ENCODE assay signal across 10 mouse cellular contexts in genomic region chr14:57509554-57509953, GRCm38 (mm10). TPM values are rescaled to one million over a fixed set of nuclear protein-coding genes. Genes with fewer than 3 reads are reported as not detected.
A peak's percentile ranks its signal among the peaks of the same experiment; 100 is the strongest.
DNase-seq lines count a peak whose midpoint lies in the region; ATAC-seq lines count a peak whose summit lies in the region.
"Had no signal": no experiment of that assay in that cellular context is flagged by ENCODE, and none has a peak within 500 bp of the region (broad histone marks: within the 10 kb centered on the region; RNA-seq: fewer than 3 reads in every experiment).

No protein-coding gene starts in this region.

- H3K4me1 ChIP-seq in lung, embryonic 16.5 days (replicated peaks; ENCODE audit: control insufficient read depth, insufficient read depth, low read length) = peaks cover 11% of the 10 kb centered on the region
- H3K4me1 ChIP-seq: embryonic facial prominence, embryonic 12.5 days had no signal

- DNase-seq in layer of hippocampus, adult 11-12 months (ENCODE audit: low spot score) = peak; percentile 20
- DNase-seq in layer of hippocampus, postnatal 25 days (ENCODE audit: extremely low spot score in 1 of 2, low spot score in 1 of 2) = no peak
- DNase-seq in brain, adult 2 months (ENCODE audit: low read depth, low spot score) = peak; percentile 41
- peak; percentile 49 for DNase-seq in fibroblast of lung, adult 2 months (ENCODE audit: low read depth)
- DNase-seq in cerebellum, postnatal 36 days = no peak
- no peak for DNase-seq in kidney, postnatal 10 days
- no peak for DNase-seq in thymus, adult 18-20 months
- DNase-seq: spleen, adult 18-20 months had no signal

- ATAC-seq in lung, embryonic 16.5 days (ENCODE audit: low read depth) = peak; percentile 95

- H3K27ac ChIP-seq in lung, embryonic 16.5 days (ENCODE audit: low read length) = peak overlapping the region; percentile 74
- H3K27ac ChIP-seq: embryonic facial prominence, embryonic 12.5 days had no signal

- H3K36me3 ChIP-seq in lung, embryonic 16.5 days (ENCODE audit: control insufficient read depth, insufficient read depth, low read length) = no peaks in the 10 kb centered on the region
- H3K36me3 ChIP-seq: embryonic facial prominence, embryonic 12.5 days had no signal

- WGBS in lung, embryonic 16.5 days = 30% methylated on average over 6 of the region's 6 CpGs

- no peak overlapping the region for H3K4me3 ChIP-seq in lung, embryonic 16.5 days (ENCODE audit: low read length)
- H3K4me3 ChIP-seq: embryonic facial prominence, embryonic 12.5 days had no signal

- H3K4me2 ChIP-seq in lung, embryonic 16.5 days (ENCODE audit: low read depth, low read length) = no peak overlapping the region
- H3K4me2 ChIP-seq: embryonic facial prominence, embryonic 12.5 days had no signal

- H3K9ac ChIP-seq in lung, embryonic 16.5 days (ENCODE audit: low read length) = no peak overlapping the region
- H3K9ac ChIP-seq: embryonic facial prominence, embryonic 12.5 days had no signal

- no peaks in the 10 kb centered on the region for H3K9me3 ChIP-seq in lung, embryonic 16.5 days (ENCODE audit: control insufficient read depth, low read length)
- H3K9me3 ChIP-seq: embryonic facial prominence, embryonic 12.5 days had no signal

- no peaks in the 10 kb centered on the region for H3K27me3 ChIP-seq in lung, embryonic 16.5 days (ENCODE audit: control insufficient read depth, insufficient read depth, low read depth, low read length)
- H3K27me3 ChIP-seq: embryonic facial prominence, embryonic 12.5 days had no signal

RNA-seq across cellular contexts. Expression of gene Il17d, which starts 15.0 kb away (rescaled TPM):
- total RNA-seq in layer of hippocampus, postnatal 25 days (2021) = 10 to 100 TPM; 12.1 to 12.8 TPM
- 4.1 and 4.8 TPM in 2 replicates for polyA plus RNA-seq in lung, embryonic 16.5 days (2015; fragmentation: Nextera tagmentation; extraction: Ambion mirVana)

Comparison
In these comparisons a context has a peak if more than half of its experiments do, and no peak if none do; other contexts are left out.
1. DNase-seq: peak in layer of hippocampus, adult 11-12 months (single experiment), brain, adult 2 months (single experiment) and fibroblast of lung, adult 2 months (single experiment); none in layer of hippocampus, postnatal 25 days (0 of 2), cerebellum, postnatal 36 days (0 of 2), kidney, postnatal 10 days (single experiment) and thymus, adult 18-20 months (0 of 2).